Mouse (Mus musculus) kidney, postnatal 4 days (tissue): Measurements from ENCODE around the gene Brinp1.
A peak's percentile ranks its signal among the peaks of the same experiment; 100 is the strongest.
"Not testable (repeated sequence)": the region's sequence is repeated elsewhere in the genome, so short reads cannot be mapped to it uniquely, and the experiment has no call there.

ENCODE experiments used
- DNase-seq, 2 experiments: peaks; one replicate each; pipeline ENCODE4 v3.0.0; 2021; ENCODE audit warnings: mixed read lengths in 2 of 2

Brinp1 gene

DNA sequence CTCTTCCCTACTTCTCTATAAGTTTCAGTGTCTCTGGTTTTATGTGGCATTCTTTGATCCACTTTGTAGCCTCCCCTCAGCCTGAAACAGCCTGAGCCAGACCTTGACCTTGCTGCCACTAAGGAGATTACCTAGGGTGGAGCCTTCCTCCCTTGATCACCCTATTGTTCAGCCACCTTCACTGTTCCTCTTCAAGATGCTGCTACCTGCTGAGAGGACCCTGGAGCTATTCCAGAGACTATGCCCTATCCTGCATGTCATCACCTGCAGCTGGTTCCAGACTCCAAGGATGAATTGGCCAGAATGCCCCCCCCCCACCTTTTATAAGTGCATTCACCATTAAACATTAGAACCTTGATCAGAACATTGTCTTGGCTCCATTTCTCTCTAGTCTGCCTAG lies 140.2 kb downstream of the Brinp1 start:
- not testable (repeated sequence) for DNase-seq

GRCm38 (mm10) chr4:68806502-68806901 lies 147.7 kb downstream of the Brinp1 start:
- DNase-seq = no peak

GRCm38 (mm10) chr4:68801923-68802855 lies 152.0 kb downstream of the Brinp1 start:
- peak in 1 of 2 experiments; percentile 2 for DNase-seq

GRCm38 (mm10) chr4:68790003-68790402 lies 164.2 kb downstream of the Brinp1 start:
- no peak for DNase-seq

DNA sequence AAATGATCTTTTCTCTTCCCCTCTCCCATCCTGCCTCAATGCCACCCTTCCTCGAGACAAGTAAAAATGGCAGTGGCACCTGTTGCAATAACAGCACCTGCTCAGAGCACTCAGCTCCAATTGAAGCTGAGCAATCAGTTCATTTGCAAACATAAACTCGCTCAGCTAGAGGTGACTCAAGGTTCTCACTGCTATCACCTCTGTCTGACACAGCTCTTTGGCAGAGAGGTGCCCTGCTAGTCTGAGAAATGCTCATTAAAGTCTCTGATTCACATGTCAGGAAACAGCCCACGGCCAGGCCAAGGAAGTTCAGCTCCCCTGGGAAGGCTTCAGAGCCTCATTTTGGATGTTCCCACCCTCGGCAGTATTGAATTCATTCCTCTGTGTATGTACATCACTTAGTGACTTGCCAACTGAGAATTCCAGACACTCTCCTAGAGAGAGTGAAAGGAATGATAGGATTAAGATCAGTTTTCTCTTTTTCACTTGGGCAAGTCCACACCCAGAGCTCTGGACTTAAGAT lies 165.7 kb downstream of the Brinp1 start:
- no peak for DNase-seq

DNA sequence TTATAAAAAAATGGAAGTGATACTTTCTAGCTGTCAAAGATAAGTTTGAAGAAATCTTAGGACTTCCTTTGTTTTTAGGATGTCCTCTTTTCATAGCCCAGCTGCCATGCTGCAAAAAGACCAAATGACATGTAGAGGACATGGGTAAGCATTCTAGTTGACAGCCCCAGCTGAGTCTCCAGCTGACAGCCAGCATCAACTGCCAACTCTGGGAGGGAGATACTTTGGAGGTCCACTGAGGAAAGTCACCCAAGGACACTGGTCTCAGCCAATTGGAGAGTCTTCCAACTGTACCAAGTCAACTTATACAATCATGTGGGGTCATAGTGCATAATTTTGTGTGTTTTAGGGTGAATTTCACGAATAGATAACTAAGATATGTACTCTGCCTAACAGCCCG lies 166.6 kb downstream of the Brinp1 start:
- DNase-seq = no peak

GRCm38 (mm10) chr4:68768256-68768655 lies 185.9 kb downstream of the Brinp1 start:
- DNase-seq = no peak

DNA sequence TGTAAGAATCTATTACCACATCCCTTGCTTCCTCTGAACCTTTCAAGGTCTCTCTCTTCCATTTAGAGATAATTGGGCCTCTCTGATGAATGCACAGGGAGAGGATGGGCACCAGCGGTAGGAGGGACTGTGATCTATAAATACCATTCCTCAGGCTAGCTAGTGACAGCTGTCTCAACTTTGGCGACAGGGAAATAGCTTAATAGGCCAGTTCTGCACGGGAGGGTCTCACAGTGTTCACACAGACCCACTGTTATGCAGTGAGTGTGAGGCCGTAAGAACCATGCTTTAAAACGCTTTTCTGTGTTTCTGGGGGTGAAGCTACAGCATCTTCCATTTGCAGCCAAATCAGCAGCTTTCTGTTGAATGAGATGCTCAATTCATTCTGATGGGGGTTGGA lies 186.8 kb downstream of the Brinp1 start:
- no peak for DNase-seq

GRCm38 (mm10) chr4:68765772-68766573 lies 188.2 kb downstream of the Brinp1 start:
- DNase-seq = no peak

DNA sequence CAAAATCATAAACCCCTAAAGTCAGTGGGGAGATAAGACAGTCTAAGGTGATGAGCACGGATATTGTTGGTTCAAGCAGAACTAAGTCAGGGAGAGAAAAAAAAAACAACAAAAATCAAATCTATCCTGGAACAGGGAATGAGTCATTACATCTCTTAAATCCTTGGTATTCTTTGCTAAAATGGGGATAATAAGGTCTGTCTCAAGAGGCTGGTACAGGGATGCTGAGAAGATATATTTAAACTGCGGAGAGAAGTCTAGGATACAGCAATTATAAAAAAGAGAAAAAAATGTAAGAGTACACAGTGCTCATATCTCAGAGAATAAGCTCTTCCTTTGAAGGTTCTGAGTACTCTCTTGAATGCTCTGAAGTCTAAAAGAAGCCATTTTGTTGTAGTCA lies 189.3 kb downstream of the Brinp1 start:
- no peak for DNase-seq

DNA sequence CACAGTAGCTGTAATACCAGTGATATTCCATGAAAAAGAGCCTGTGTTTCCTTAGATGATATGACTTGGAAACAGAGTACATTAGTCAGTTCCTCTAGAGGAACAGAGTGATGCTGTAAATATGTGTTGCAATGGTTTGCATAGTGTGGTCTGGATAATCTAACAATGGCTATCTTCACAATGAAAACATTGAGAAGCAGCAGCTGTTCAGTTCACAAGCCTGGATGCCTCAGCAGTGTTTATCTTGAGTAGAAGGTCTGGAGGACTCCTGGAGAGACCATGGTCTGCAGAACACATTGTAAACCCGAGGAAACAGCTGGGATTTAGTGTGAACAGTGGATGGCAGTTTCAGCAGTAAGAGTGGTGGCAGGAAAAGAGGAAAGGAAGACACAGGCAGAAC lies 233.2 kb downstream of the Brinp1 start:
- DNase-seq = no peak
